Mouse (Mus musculus) heart, postnatal 14 days (tissue): Measurements from ENCODE around the gene Wdr83. TPM values are rescaled to one million over a fixed set of nuclear protein-coding genes. Genes with fewer than 3 reads are reported as not detected.
"Not testable (repeated sequence)": the region's sequence is repeated elsewhere in the genome, so short reads cannot be mapped to it uniquely, and the experiment has no call there.

ENCODE experiments used
- DNase-seq, 2 experiments: peaks; one replicate each; pipeline ENCODE4 v3.0.0; 2021 to 2022
- intact Hi-C: fragments of 180-260 bp; cut with DNase I; formaldehyde crosslinking; loops from one replicate; pipeline ENCODE4 v1.15.1; 2025
- long read RNA-seq, 2 experiments: library from polyadenylated mRNA; stranded (forward); transcript quantifications; one replicate each; pipeline ENCODE4 v2.0.0; 2021
- total RNA-seq, 2 experiments: library from RNA; stranded (reverse); gene quantifications; 2 replicates each; pipeline ENCODE4 v1.2.3; 2021

The Wdr83 gene
- total RNA-seq = 10 to 100 TPM; 27.2 to 27.6 TPM
- long read RNA-seq, experiment 1, transcript Wdr83-201 (9 exons, 1,238 nt) = major isoform, 17 of 24 reads
- long read RNA-seq, experiment 1, partial matches to known transcripts = 1 of 24 reads
- long read RNA-seq, experiment 1, other reads (novel, unspliced or antisense) = 1 of 24 reads
- long read RNA-seq, experiment 2, transcript Wdr83-201 (9 exons, 1,238 nt) = major isoform, 14 of 18 reads
- long read RNA-seq, experiment 2, partial matches to known transcripts = 1 of 18 reads
- long read RNA-seq, experiment 2, other reads (novel, unspliced or antisense) = 2 of 18 reads

- intact Hi-C loops = loop anchor here (5.0 kb wide), 1 partner anchor 321 kb away; no protein-coding TSS in a partner anchor
- DNase-seq = peak; percentile 26 to 28
These were observed at the start of gene Wdr83 for GRCm38 (mm10) chr8:85081216-85081555. Gene Wdr83 (minus strand): TSS chr8:85081306.

GRCm38 (mm10) chr8:85123691-85124090, 42.6 kb upstream of the Wdr83 start:
- intact Hi-C loops = no loop called here
- no peak for DNase-seq

- DNase-seq = no peak
- intact Hi-C loops = no loop called here
These were observed 41.9 kb upstream of the Wdr83 start, which contains the start of gene Zfp791 for GRCm38 (mm10) chr8:85122995-85123394. Gene Zfp791 (minus strand): TSS chr8:85123095.

- not testable (repeated sequence) for DNase-seq
These were observed 39.1 kb upstream of the Wdr83 start for GRCm38 (mm10) chr8:85120251-85120650.

GRCm38 (mm10) chr8:85119052-85119981, 38.2 kb upstream of the Wdr83 start:
- DNase-seq = peak; percentile 71 to 81
- intact Hi-C loops = no loop called here

More at GRCm38 (mm10) chr8:85120251-85120650, 39.1 kb upstream of the Wdr83 start:
- intact Hi-C loops = not testable (repeated sequence)

- intact Hi-C loops = no loop called here
- no peak for DNase-seq
These were observed 35.9 kb upstream of the Wdr83 start for GRCm38 (mm10) chr8:85116984-85117383.

GRCm38 (mm10) chr8:85115501-85115900, 34.4 kb upstream of the Wdr83 start:
- intact Hi-C loops = no loop called here
- DNase-seq = no peak

- intact Hi-C loops = no loop called here
- DNase-seq = no peak
These were observed 32.1 kb upstream of the Wdr83 start for GRCm38 (mm10) chr8:85113241-85113640.

- no peak for DNase-seq
- intact Hi-C loops = no loop called here
These were observed 19.1 kb upstream of the Wdr83 start for GRCm38 (mm10) chr8:85100076-85100665.

GRCm38 (mm10) chr8:85096850-85097249, 15.7 kb upstream of the Wdr83 start:
- intact Hi-C loops = no loop called here
- no peak for DNase-seq

- no peak for DNase-seq
- intact Hi-C loops = no loop called here
These were observed 15.1 kb upstream of the Wdr83 start for GRCm38 (mm10) chr8:85096196-85096595.

GRCm38 (mm10) chr8:85095566-85095965, 14.5 kb upstream of the Wdr83 start:
- no peak for DNase-seq
- intact Hi-C loops = no loop called here

- DNase-seq = no peak
- intact Hi-C loops = no loop called here
These were observed 13.9 kb upstream of the Wdr83 start for GRCm38 (mm10) chr8:85095051-85095450.

- no peak for DNase-seq
- intact Hi-C loops = no loop called here
These were observed 10.5 kb upstream of the Wdr83 start for GRCm38 (mm10) chr8:85091526-85092090.

GRCm38 (mm10) chr8:85090856-85091255, 9.8 kb upstream of the Wdr83 start:
- intact Hi-C loops = no loop called here
- no peak for DNase-seq

GRCm38 (mm10) chr8:85088771-85089170, 7.7 kb upstream of the Wdr83 start:
- intact Hi-C loops = no loop called here
- DNase-seq = no peak

- intact Hi-C loops = no loop called here
- no peak for DNase-seq
These were observed 5.1 kb upstream of the Wdr83 start for GRCm38 (mm10) chr8:85086238-85086637.

GRCm38 (mm10) chr8:85084633-85085032, 3.5 kb upstream of the Wdr83 start:
- DNase-seq = no peak
- intact Hi-C loops = loop anchor here (5.0 kb wide), 1 partner anchor 318 kb away; no protein-coding TSS in a partner anchor

GRCm38 (mm10) chr8:85083108-85083813, 2.2 kb upstream of the Wdr83 start, which contains the start of gene Man2b1:
Gene Man2b1 (plus strand): TSS chr8:85083270.
- peak; percentile 85 to 88 for DNase-seq
- intact Hi-C loops = loop anchor here (5.0 kb wide), 1 partner anchor 319 kb away; no protein-coding TSS in a partner anchor

- intact Hi-C loops = loop anchor here (5.0 kb wide), 1 partner anchor 320 kb away; no protein-coding TSS in a partner anchor
- not testable (repeated sequence) for DNase-seq
These were observed 1.1 kb upstream of the Wdr83 start for GRCm38 (mm10) chr8:85082169-85082568.
